Mouse (Mus musculus): ENCODE results near the gene Dnmt1.

Dnmt1 gene

GRCm38 (mm10) chr9:20959430-20959938, at the start of gene Dnmt1:
TSS of gene Dnmt1 (minus strand) at chr9:20959888.
- 92% methylated on average over 2 of the region's 2 CpGs for WGBS

- WGBS = 79% methylated on average over 7 of the region's 7 CpGs
Observed at GRCm38 (mm10) chr9:21008007-21008406, 48.3 kb upstream of the Dnmt1 start.

GRCm38 (mm10) chr9:21007313-21007952, 47.7 kb upstream of the Dnmt1 start:
- 92% methylated on average over 10 of the region's 10 CpGs for WGBS

- under 1% methylated on average over 72 of the region's 72 CpGs for WGBS
Observed at GRCm38 (mm10) chr9:21002627-21003551, 43.2 kb upstream of the Dnmt1 start, which contains the start of gene Mrpl4. TSS of gene Mrpl4 (plus strand) at chr9:21002738.

- 11% methylated on average over 7 of the region's 7 CpGs for WGBS
Observed at GRCm38 (mm10) chr9:21002270-21002626, 42.6 kb upstream of the Dnmt1 start.

- 54% methylated on average over 6 of the region's 6 CpGs for WGBS
Observed at GRCm38 (mm10) chr9:21001651-21002200, 42.0 kb upstream of the Dnmt1 start.

GRCm38 (mm10) chr9:20998337-20998736, 38.6 kb upstream of the Dnmt1 start:
- 71% methylated on average over 1 of the region's 1 CpGs for WGBS

GRCm38 (mm10) chr9:20997065-20997464, 37.4 kb upstream of the Dnmt1 start:
- 90% methylated on average over 8 of the region's 8 CpGs for WGBS

- 63% methylated on average over 3 of the region's 3 CpGs for WGBS
Observed at GRCm38 (mm10) chr9:20995069-20995468, 35.4 kb upstream of the Dnmt1 start.

GRCm38 (mm10) chr9:20993165-20993898, 33.6 kb upstream of the Dnmt1 start:
- WGBS = 75% methylated on average over 5 of the region's 5 CpGs

GRCm38 (mm10) chr9:20991587-20991986, 31.9 kb upstream of the Dnmt1 start:
- WGBS = 89% methylated on average over 4 of the region's 4 CpGs

- 21% methylated on average over 10 of the region's 10 CpGs for WGBS
Observed at GRCm38 (mm10) chr9:20990861-20991260, 31.2 kb upstream of the Dnmt1 start.

- 48% methylated on average over 7 of the region's 7 CpGs for WGBS
Observed at GRCm38 (mm10) chr9:20987953-20988352, 28.3 kb upstream of the Dnmt1 start.

GRCm38 (mm10) chr9:20986952-20987686, 27.4 kb upstream of the Dnmt1 start:
- 62% methylated on average over 15 of the region's 15 CpGs for WGBS

GRCm38 (mm10) chr9:20983169-20983568, 23.5 kb upstream of the Dnmt1 start:
- WGBS = 72% methylated on average over 5 of the region's 5 CpGs

- WGBS = 78% methylated on average over 3 of the region's 3 CpGs
Observed at GRCm38 (mm10) chr9:20982171-20982570, 22.5 kb upstream of the Dnmt1 start.

- 86% methylated on average over 7 of the region's 7 CpGs for WGBS
Observed at GRCm38 (mm10) chr9:20979769-20980168, 20.1 kb upstream of the Dnmt1 start.

- 73% methylated on average over 5 of the region's 5 CpGs for WGBS
Observed at GRCm38 (mm10) chr9:20979181-20979580, 19.5 kb upstream of the Dnmt1 start.

GRCm38 (mm10) chr9:20978409-20979095, 18.9 kb upstream of the Dnmt1 start:
- WGBS = 67% methylated on average over 10 of the region's 10 CpGs

- WGBS = 2% methylated on average over 4 of the region's 4 CpGs
Observed at GRCm38 (mm10) chr9:20976961-20977689, 17.4 kb upstream of the Dnmt1 start.
